Mouse (Mus musculus): Measurements from ENCODE around the gene Gm3839. TPM values are rescaled to one million over a fixed set of nuclear protein-coding genes. Genes with fewer than 3 reads are reported as not detected.

Gene Gm3839
- polyA plus RNA-seq, 1 experiment from 2014 or later: 1.0 TPM

Small RNA genes lying within 50 kb of the gene (microRNA-seq; reads per million reads assigned to microRNA genes)
- not detected for gene Mir5124b

Other genes starting within 250 kb of the Gm3839 start
- 5.6 and 7.9 TPM in 2 replicates for gene Fhit, start 194.7 kb downstream of the Gm3839 start, polyA plus RNA-seq (2015; fragmentation: Nextera tagmentation; extraction: Ambion mirVana)
- 38.5 and 45.9 TPM in 2 replicates for gene Ptprg, start 196.8 kb upstream of the Gm3839 start, polyA plus RNA-seq (2015; fragmentation: Nextera tagmentation; extraction: Ambion mirVana)

Data from neural tube, embryonic 13.5 days (tissue).